Mouse (Mus musculus) forebrain, embryonic 15.5 days (tissue): ENCODE measurements around the gene Gm9958. TPM values are rescaled to one million over a fixed set of nuclear protein-coding genes. Genes with fewer than 3 reads are reported as not detected.

Source experiments
- ATAC-seq: fragments of 200-750 bp; cut with Nextera tagmentation; replicated peaks from 2 replicates; pipeline ENCODE4 v1.8.0; 2017; ENCODE audit warnings: mild to moderate bottlenecking, moderate TSS enrichment, moderate library complexity
- H3K27ac ChIP-seq: fragments of 300-500 bp; sonication (generic); replicated peaks from 2 replicates; pipeline ENCODE4 v1.5.1; 2015; ENCODE audit warnings: mild to moderate bottlenecking, inconsistent platforms
- H3K27me3 ChIP-seq: fragments of 300-500 bp; sonication (generic); 2 replicates; pipeline ENCODE4 v1.6.1; 2015; ENCODE audit warnings: inconsistent platforms
- H3K36me3 ChIP-seq: fragments of 300-500 bp; sonication (generic); 2 replicates; pipeline ENCODE4 v1.6.1; 2015; ENCODE audit warnings: mild to moderate bottlenecking, inconsistent platforms
- H3K4me1 ChIP-seq: fragments of 300-500 bp; sonication (generic); 2 replicates; pipeline ENCODE4 v1.6.1; 2015; ENCODE audit warnings: inconsistent platforms
- H3K4me2 ChIP-seq: fragments of 300-500 bp; sonication (generic); replicated peaks from 2 replicates; pipeline ENCODE4 v1.6.1; 2015; ENCODE audit warnings: mild to moderate bottlenecking, inconsistent platforms
- H3K4me3 ChIP-seq: fragments of 300-500 bp; sonication (generic); 2 replicates; pipeline ENCODE4 v1.5.1; 2015; ENCODE audit warnings: mild to moderate bottlenecking, inconsistent platforms
- H3K9ac ChIP-seq: fragments of 300-500 bp; sonication (generic); replicated peaks from 2 replicates; pipeline ENCODE4 v1.6.1; 2015; ENCODE audit warnings: mild to moderate bottlenecking, inconsistent platforms
- H3K9me3 ChIP-seq: fragments of 300-500 bp; sonication (generic); 2 replicates; pipeline ENCODE4 v1.6.1; 2016; ENCODE audit warnings: inconsistent platforms
- WGBS: fragments of 180-500 bp; shearing (Covaris S2); methylation state at CpG from one replicate; pipeline ENCODE4 v1.1.7; 2015; ENCODE audit warnings: mixed read lengths; 5-methylcytosine and 5-hydroxymethylcytosine counted together
- polyA plus RNA-seq: library from polyadenylated mRNA; unstranded; fragments of >200 nt; fragmentation: Nextera tagmentation; extraction: Ambion mirVana; gene quantifications from 2 replicates; pipeline ENCODE4 v1.2.1, GENCODE M21; 2015

Gene Gm9958
- 5.7 and 6.1 TPM in 2 replicates for polyA plus RNA-seq

DNA sequence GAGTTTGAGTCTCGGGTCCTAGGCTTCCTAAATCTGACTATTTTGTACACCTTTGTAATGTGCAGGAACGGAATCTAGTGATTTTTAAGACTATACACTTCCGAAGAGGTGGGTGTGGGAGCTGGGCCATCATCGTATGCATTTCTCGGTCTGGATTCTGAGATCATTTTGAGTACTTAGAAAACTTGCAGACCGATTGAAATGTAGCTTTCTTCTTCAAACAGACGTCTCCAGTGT, at the start of gene Gm9958:
Gm9958 (plus strand) TSS at position 138 of the 237 bp plus-strand sequence.
- no peaks in the 10 kb centered on the region for H3K9me3 ChIP-seq
- no peaks in the 10 kb centered on the region for H3K27me3 ChIP-seq
- peak within 1 kb of the TSS; percentile 99 for H3K9ac ChIP-seq
- ATAC-seq: no peak
- peaks cover 30% of the 10 kb centered on the region for H3K4me1 ChIP-seq
- under 1% methylated on average over 7 of the region's 7 CpGs for WGBS
- peak within 1 kb of the TSS; percentile 75 for H3K4me2 ChIP-seq
- peak within 1 kb of the TSS; percentile 100 for H3K27ac ChIP-seq
- H3K36me3 ChIP-seq: no peaks in the 10 kb centered on the region
- peak within 1 kb of the TSS; percentile 87 for H3K4me3 ChIP-seq

DNA sequence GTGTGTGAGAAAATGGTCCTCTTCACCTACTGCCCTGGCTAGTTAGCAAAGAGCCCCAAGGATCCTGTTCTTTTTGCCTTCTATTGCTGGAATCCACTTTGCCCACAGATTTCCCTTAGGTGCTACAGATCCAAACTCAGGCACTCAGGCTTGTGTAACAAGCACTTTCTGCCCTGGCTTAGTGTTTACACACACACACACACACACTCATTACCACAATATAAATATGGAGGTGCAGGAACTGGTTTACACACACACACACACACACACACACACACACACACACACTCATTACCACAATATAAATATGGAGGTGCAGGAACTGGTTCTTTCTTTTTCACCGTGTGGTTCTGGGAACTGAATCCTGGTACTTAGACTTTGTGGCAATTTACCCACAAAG, 35.9 kb upstream of the Gm9958 start:
- no peak overlapping the region for H3K4me3 ChIP-seq
- WGBS: 88% methylated on average over 1 of the region's 1 CpGs
- H3K4me1 ChIP-seq: no peaks in the 10 kb centered on the region

GRCm38 (mm10) chr5:90332478-90332877, 34.5 kb upstream of the Gm9958 start:
- Histone ChIP-seq H3K27me3 (no peaks in the 10 kb centered on the region), H3K4me2 (no peak overlapping the region), H3K4me1 (no peaks in the 10 kb centered on the region), H3K27ac (no peak overlapping the region), H3K9me3 (no peaks in the 10 kb centered on the region), H3K36me3 (no peaks in the 10 kb centered on the region), H3K4me3 (no peak overlapping the region), H3K9ac (no peak overlapping the region)
- 91% methylated on average over 2 of the region's 2 CpGs for WGBS
- ATAC-seq: no peak

More for the DNA sequence above, 35.9 kb upstream of the Gm9958 start:
- Histone ChIP-seq H3K4me2 (no peak overlapping the region), H3K9me3 (no peaks in the 10 kb centered on the region), H3K36me3 (no peaks in the 10 kb centered on the region), H3K27me3 (no peaks in the 10 kb centered on the region), H3K9ac (no peak overlapping the region), H3K27ac (no peak overlapping the region)
- no peak for ATAC-seq

GRCm38 (mm10) chr5:90338177-90339091, 28.6 kb upstream of the Gm9958 start:
- Histone ChIP-seq H3K9ac (peak overlapping the region; percentile 26), H3K4me1 (peaks cover 26% of the 10 kb centered on the region), H3K27ac (peak overlapping the region; percentile 54), H3K36me3 (no peaks in the 10 kb centered on the region), H3K9me3 (no peaks in the 10 kb centered on the region), H3K4me2 (peak overlapping the region; percentile 50), H3K4me3 (peak overlapping the region; percentile 23), H3K27me3 (no peaks in the 10 kb centered on the region)
- ATAC-seq: peak; percentile 50
- 9% methylated on average over 7 of the region's 7 CpGs for WGBS

DNA sequence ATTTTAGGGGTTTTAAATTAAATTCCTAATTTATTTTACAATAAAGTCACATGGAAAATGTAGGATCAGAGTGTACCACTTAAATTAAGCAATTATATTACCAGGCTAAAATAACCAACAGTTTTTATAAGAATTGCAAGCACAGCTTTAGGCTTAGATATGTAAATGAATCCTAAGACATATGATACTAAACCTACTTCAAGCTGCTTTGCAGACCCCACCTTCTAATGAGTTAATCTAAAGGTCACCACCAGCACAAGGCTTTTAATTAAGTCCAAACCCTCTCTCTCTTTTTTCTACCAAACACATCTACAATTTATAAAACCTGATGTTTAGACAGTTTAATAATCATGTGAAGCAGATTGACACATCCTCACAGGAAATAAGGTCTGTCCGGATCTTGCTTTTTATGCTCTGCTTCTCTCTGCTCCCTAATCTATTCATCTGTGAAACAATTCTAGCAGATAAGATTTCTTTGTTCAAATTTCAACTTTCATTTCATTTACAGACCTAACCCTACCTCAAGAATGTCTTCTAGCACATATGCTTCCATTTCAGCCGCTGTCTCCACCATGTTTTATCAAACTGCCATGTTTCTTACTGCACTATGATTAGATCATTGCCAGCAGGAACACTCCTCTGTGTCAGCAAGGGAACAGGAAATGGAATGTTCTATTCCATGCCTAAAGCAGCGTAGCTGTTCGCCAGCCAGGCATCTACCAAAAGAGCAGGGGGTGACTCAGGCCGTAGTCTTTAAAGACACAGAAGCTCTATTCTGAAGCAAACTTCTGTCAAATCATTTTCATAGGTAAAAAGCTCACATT, 27.7 kb upstream of the Gm9958 start:
- H3K9me3 ChIP-seq: no peaks in the 10 kb centered on the region
- peak overlapping the region; percentile 42 for H3K4me3 ChIP-seq
- H3K4me2 ChIP-seq: peak overlapping the region; percentile 50
- H3K27me3 ChIP-seq: no peaks in the 10 kb centered on the region
- H3K4me1 ChIP-seq: peaks cover 26% of the 10 kb centered on the region
- no peaks in the 10 kb centered on the region for H3K36me3 ChIP-seq
- peak overlapping the region; percentile 80 for H3K27ac ChIP-seq
- 7% methylated on average over 5 of the region's 5 CpGs for WGBS
- ATAC-seq: peak; percentile 97
- peak overlapping the region; percentile 47 for H3K9ac ChIP-seq

DNA sequence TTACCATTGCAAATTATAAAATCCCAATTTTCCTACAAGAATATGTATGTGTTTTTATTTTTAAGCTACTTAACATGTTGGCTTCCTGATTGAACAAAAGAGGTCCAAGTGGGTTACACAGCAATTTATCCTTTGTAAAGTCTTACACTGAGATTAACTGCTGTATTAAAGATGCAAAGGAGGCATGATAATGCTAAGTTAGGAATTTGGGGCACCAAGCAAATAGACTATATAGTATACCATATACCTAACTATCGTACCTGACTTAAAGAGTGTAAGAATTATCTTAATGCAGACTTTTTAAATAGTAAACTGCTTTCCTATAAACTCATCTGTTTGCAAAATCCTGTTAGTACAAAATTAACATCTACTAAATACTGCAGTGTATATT, 27.1 kb upstream of the Gm9958 start:
- Histone ChIP-seq H3K27ac (peak overlapping the region; percentile 80), H3K4me2 (peak overlapping the region; percentile 50), H3K4me3 (peak overlapping the region; percentile 42), H3K4me1 (peaks cover 26% of the 10 kb centered on the region), H3K27me3 (no peaks in the 10 kb centered on the region), H3K9me3 (no peaks in the 10 kb centered on the region), H3K36me3 (no peaks in the 10 kb centered on the region), H3K9ac (0 out of 2 replicates have a peak overlapping the region, but pooled peaks have one; percentile 47)
- ATAC-seq: peak; percentile 37; the same call in 1 of the 2 replicates
- WGBS: 83% methylated on average over 1 of the region's 1 CpGs

- Histone ChIP-seq H3K9me3 (no peaks in the 10 kb centered on the region), H3K4me1 (peaks cover 26% of the 10 kb centered on the region), H3K27ac (no peak overlapping the region), H3K9ac (no peak overlapping the region), H3K4me3 (no peak overlapping the region), H3K4me2 (no peak overlapping the region), H3K36me3 (no peaks in the 10 kb centered on the region), H3K27me3 (no peaks in the 10 kb centered on the region)
- 71% methylated on average over 4 of the region's 4 CpGs for WGBS
- ATAC-seq: no peak
Measured at GRCm38 (mm10) chr5:90340847-90341246, 26.2 kb upstream of the Gm9958 start.

DNA sequence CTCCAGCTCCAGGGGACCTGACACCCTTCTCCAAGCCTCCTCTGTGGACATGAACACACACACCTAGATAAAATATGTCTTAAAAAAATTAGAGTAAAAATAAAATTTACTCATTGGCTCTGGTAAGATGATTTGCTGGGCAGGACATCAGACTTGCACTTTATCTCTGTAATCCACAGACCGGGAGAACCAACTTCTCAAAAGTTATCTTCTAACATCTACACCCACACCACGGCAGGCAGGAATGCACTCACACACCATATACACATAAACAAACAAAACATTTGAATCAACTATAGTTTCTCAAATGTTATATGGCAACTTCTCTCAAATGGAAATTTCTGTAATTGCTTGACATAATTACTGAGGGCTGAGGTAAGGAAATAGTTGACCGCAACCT, 20.1 kb upstream of the Gm9958 start:
- no peak for ATAC-seq
- no peak overlapping the region for H3K27ac ChIP-seq

DNA sequence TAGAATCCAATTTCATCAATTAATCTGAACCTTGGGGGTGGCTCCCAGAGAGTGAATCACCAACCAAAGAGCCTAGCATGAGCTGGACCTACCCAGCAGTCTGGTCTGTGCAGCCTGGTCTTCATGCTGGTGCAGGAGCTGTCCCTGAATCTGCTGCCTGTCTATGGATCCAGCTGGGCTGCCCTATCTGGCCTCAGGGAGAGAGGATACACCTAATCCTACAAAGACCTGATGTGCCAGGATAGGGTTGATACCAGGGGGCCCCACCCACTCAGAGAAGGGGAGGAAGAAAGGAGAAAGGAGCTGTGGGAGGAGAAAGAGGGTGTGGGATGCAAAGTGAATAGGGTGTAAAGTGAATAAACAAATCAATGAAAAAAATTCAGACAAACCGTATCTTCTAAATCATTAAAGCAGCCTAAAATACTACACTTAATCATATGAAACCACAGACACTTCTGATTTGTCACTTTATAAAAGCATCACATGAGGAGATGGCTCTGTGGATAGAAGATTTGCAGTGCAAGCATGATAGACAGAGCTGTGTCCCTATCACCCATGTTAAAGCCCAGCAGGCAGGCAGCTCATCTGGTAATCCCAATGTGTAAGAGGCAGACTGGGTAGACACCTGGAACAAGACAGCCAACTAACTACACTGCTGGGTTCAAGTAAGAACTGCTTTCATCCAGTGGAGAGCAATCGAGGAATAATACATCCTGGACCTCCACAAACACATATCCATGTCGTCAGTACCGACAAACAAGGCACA, 13.3 kb upstream of the Gm9958 start:
- Histone ChIP-seq H3K27me3 (no peaks in the 10 kb centered on the region), H3K4me3 (no peak overlapping the region), H3K4me1 (no peaks in the 10 kb centered on the region), H3K9ac (no peak overlapping the region), H3K27ac (no peak overlapping the region), H3K9me3 (no peaks in the 10 kb centered on the region), H3K4me2 (no peak overlapping the region), H3K36me3 (peaks cover 4% of the 10 kb centered on the region; the same call in 1 of the 2 replicates)
- 91% methylated on average over 4 of the region's 4 CpGs for WGBS
- ATAC-seq: no peak

More for the DNA sequence above, 20.1 kb upstream of the Gm9958 start:
- Histone ChIP-seq H3K27me3 (no peaks in the 10 kb centered on the region), H3K4me1 (no peaks in the 10 kb centered on the region), H3K4me3 (no peak overlapping the region), H3K36me3 (no peaks in the 10 kb centered on the region), H3K9ac (no peak overlapping the region), H3K9me3 (no peaks in the 10 kb centered on the region), H3K4me2 (no peak overlapping the region)
- WGBS: 94% methylated on average over 3 of the region's 3 CpGs

GRCm38 (mm10) chr5:90355824-90356223, 11.2 kb upstream of the Gm9958 start:
- H3K9me3 ChIP-seq: no peaks in the 10 kb centered on the region
- no peaks in the 10 kb centered on the region for H3K4me1 ChIP-seq
- H3K27me3 ChIP-seq: no peaks in the 10 kb centered on the region
- H3K4me2 ChIP-seq: no peak overlapping the region
- ATAC-seq: no peak
- H3K4me3 ChIP-seq: no peak overlapping the region
- WGBS: 93% methylated on average over 3 of the region's 3 CpGs
- peaks cover 4% of the 10 kb centered on the region; the same call in 1 of the 2 replicates for H3K36me3 ChIP-seq
- H3K9ac ChIP-seq: no peak overlapping the region
- no peak overlapping the region for H3K27ac ChIP-seq

- H3K9me3 ChIP-seq: no peaks in the 10 kb centered on the region
- no peak for ATAC-seq
- H3K4me1 ChIP-seq: peaks cover 36% of the 10 kb centered on the region
- H3K4me3 ChIP-seq: peak overlapping the region; percentile 87
- H3K4me2 ChIP-seq: peak overlapping the region; percentile 66
- no peaks in the 10 kb centered on the region; the same call in 1 of the 2 replicates for H3K36me3 ChIP-seq
- peak overlapping the region; percentile 99 for H3K9ac ChIP-seq
- H3K27me3 ChIP-seq: no peaks in the 10 kb centered on the region
- peak overlapping the region; percentile 100; the same call in 1 of the 2 replicates for H3K27ac ChIP-seq
- WGBS: 3% methylated on average over 6 of the region's 6 CpGs
Measured at GRCm38 (mm10) chr5:90364526-90364925, 2.5 kb upstream of the Gm9958 start.
